Mouse (Mus musculus): Measurements from ENCODE around the gene Ankrd31. TPM values are rescaled to one million over a fixed set of nuclear protein-coding genes. Genes with fewer than 3 reads are reported as not detected.
A peak's percentile ranks its signal among the peaks of the same experiment; 100 is the strongest.
"Not testable (repeated sequence)": the region's sequence is repeated elsewhere in the genome, so short reads cannot be mapped to it uniquely, and the experiment has no call there.

Ankrd31 gene
- total RNA-seq, 2 experiments from 2014 or later: not detected

- intact Hi-C loops (cut with DNase I): loop anchor here (5.0 kb wide), 1 partner anchor 1484 kb away; no protein-coding TSS in a partner anchor
- DNase-seq: no peak
Observed at GRCm38 (mm10) chr13:96936173-96936777, 188.2 kb downstream of the Ankrd31 start.

- intact Hi-C loops (cut with DNase I): loop anchor here (5.0 kb wide), 1 partner anchor 1485 kb away; no protein-coding TSS in a partner anchor
- DNase-seq: no peak
Observed at GRCm38 (mm10) chr13:96937059-96937558, 189.0 kb downstream of the Ankrd31 start.

GRCm38 (mm10) chr13:96939680-96940079, 191.6 kb downstream of the Ankrd31 start:
- intact Hi-C loops (cut with DNase I): loop anchor here (5.0 kb wide), 1 partner anchor 1487 kb away; no protein-coding TSS in a partner anchor
- DNase-seq: no peak

GRCm38 (mm10) chr13:96941481-96941880, 193.4 kb downstream of the Ankrd31 start:
- intact Hi-C loops (cut with DNase I); DNase-seq: not testable (repeated sequence)

GRCm38 (mm10) chr13:96943571-96943970, 195.5 kb downstream of the Ankrd31 start:
- intact Hi-C loops (cut with DNase I): no loop called here
- peak in 1 of 2 experiments; percentile 31 for DNase-seq

GRCm38 (mm10) chr13:96945748-96946147, 197.7 kb downstream of the Ankrd31 start:
- intact Hi-C loops (cut with DNase I): no loop called here
- no peak for DNase-seq

GRCm38 (mm10) chr13:96947722-96948121, 199.7 kb downstream of the Ankrd31 start:
- DNase-seq: no peak
- intact Hi-C loops (cut with DNase I): no loop called here

- no peak for DNase-seq
- intact Hi-C loops (cut with DNase I): no loop called here
Observed at GRCm38 (mm10) chr13:96951880-96952279, 203.8 kb downstream of the Ankrd31 start.

GRCm38 (mm10) chr13:96956466-96956865, 208.4 kb downstream of the Ankrd31 start:
- intact Hi-C loops (cut with DNase I): no loop called here
- no peak for DNase-seq

Other genes starting within 250 kb of the Ankrd31 start
- gene Polk, start 205.7 kb upstream of the Ankrd31 start, total RNA-seq (2021): 1 to 10 TPM; 5.5 to 6.4 TPM
- 10 to 100 TPM; 39.5 to 42.2 TPM for gene Col4a3bp, start 205.7 kb upstream of the Ankrd31 start, total RNA-seq (2021)
- gene Hmgcr, start 77.3 kb upstream of the Ankrd31 start, total RNA-seq (2021): 10 to 100 TPM; 16.3 TPM
- under 1 TPM; 0.22 TPM for gene Gcnt4, start 176.4 kb downstream of the Ankrd31 start, total RNA-seq (2021)